Mouse (Mus musculus) ES-E14 (cell line): ENCODE results near the gene Gm5447. TPM values are rescaled to one million over a fixed set of nuclear protein-coding genes. Genes with fewer than 3 reads are reported as not detected.
A peak's percentile ranks its signal among the peaks of the same experiment; 100 is the strongest.

Source experiments
- DNase-seq: peaks from one replicate; pipeline ENCODE4 v3.0.0-alpha.2; 2013; ENCODE audit warnings: low read depth, low spot score
- H3K27ac ChIP-seq: 2 replicates; pipeline ENCODE4 v1.5.1; 2012; ENCODE audit warnings: low read depth, mild to moderate bottlenecking, low read length, moderate library complexity, mixed read lengths; ENCODE audit not compliant: poor library complexity, insufficient read depth, severe bottlenecking
- H3K36me3 ChIP-seq: 2 replicates; pipeline ENCODE4 v1.6.1; 2012; ENCODE audit warnings: mild to moderate bottlenecking, low read length, moderate library complexity, mixed read lengths; ENCODE audit not compliant: control insufficient read depth, poor library complexity, insufficient read depth, severe bottlenecking
- H3K4me1 ChIP-seq, 2 experiments: fragments of 150-350 bp in 1 of 2; sonication (generic) in 1 of 2; 2 replicates each; pipeline ENCODE4 v1.6.1; 2012; ENCODE audit warnings: low read length in 2 of 2, mild to moderate bottlenecking in 1 of 2, mixed read lengths in 1 of 2; ENCODE audit not compliant: control insufficient read depth in 2 of 2, insufficient read depth in 2 of 2, poor library complexity in 1 of 2
- H3K4me3 ChIP-seq, 2 experiments: fragments of 150-350 bp in 1 of 2; sonication (generic) in 1 of 2; 2 replicates each; pipeline ENCODE4 v1.5.1; 2012; ENCODE audit warnings: low read length in 2 of 2, low read depth in 1 of 2, mild to moderate bottlenecking in 1 of 2, mixed read lengths in 1 of 2; ENCODE audit not compliant: insufficient read depth in 1 of 2, poor library complexity in 1 of 2, severe bottlenecking in 1 of 2
- H3K9ac ChIP-seq: 2 replicates; pipeline ENCODE4 v1.6.1; 2012; ENCODE audit warnings: low read depth, mild to moderate bottlenecking, low read length, mixed read lengths; ENCODE audit not compliant: poor library complexity, insufficient read depth, severe bottlenecking
- H3K9me3 ChIP-seq: fragments of 150-350 bp; sonication (generic); 2 replicates; pipeline ENCODE4 v1.6.1; 2012; ENCODE audit warnings: low read depth, mild to moderate bottlenecking, low read length; ENCODE audit not compliant: control insufficient read depth, insufficient read depth
- CHD2 ChIP-seq: IDR thresholded peaks from 2 replicates; pipeline ENCODE4 v1.6.1; 2014; ENCODE audit warnings: mild to moderate bottlenecking, low read depth, low read length, inconsistent platforms
- HCFC1 ChIP-seq: IDR thresholded peaks from 2 replicates; pipeline ENCODE4 v1.6.1; 2012; ENCODE audit warnings: low read length, inconsistent platforms, borderline replicate concordance; ENCODE audit not compliant: insufficient read depth
- MAFK ChIP-seq: IDR thresholded peaks from 2 replicates; pipeline ENCODE4 v1.6.1; 2014; ENCODE audit warnings: mild to moderate bottlenecking, low read depth, low read length, inconsistent platforms; ENCODE audit not compliant: insufficient read depth
- ZC3H11A ChIP-seq: IDR thresholded peaks from 2 replicates; pipeline ENCODE4 v1.6.1; 2012; ENCODE audit warnings: low read depth, mild to moderate bottlenecking, inconsistent platforms, low read length, borderline replicate concordance
- ZNF384 ChIP-seq: IDR thresholded peaks from 2 replicates; pipeline ENCODE4 v1.6.1; 2012; ENCODE audit warnings: low read depth, low read length, inconsistent platforms
- in situ Hi-C, 2 experiments: fragments of 600-800 bp; cut with MboI; formaldehyde crosslinking; loops; one replicate each; pipeline ENCODE4 v1.15.1; 2025; ENCODE audit warnings: low sequenced_read_pairs in 2 of 2, inconsistent platforms in 1 of 2; ENCODE audit not compliant: unreplicated experiment in 2 of 2
- total RNA-seq: library from RNA; depleted of rRNA; stranded (reverse); fragments of 300-350 nt; gene quantifications from 2 replicates; pipeline ENCODE4 v1.2.3, GENCODE M21; 2012

Gm5447 gene
- total RNA-seq, 1 experiment, result not detected

- H3K4me3 ChIP-seq, result no peak overlapping the region
- DNase-seq, result no peak
- H3K36me3 ChIP-seq, result 0 out of 2 replicates have a peak, but pooled peaks cover 2% of the 10 kb centered on the region
- H3K4me1 ChIP-seq, result 0 out of 4 replicates have a peak, but pooled peaks cover 0 to 2% of the 10 kb centered on the region in 2 experiments
- no peaks in the 10 kb centered on the region for H3K9me3 ChIP-seq
- TF ChIP-seq MAFK (no peak), ZC3H11A (no peak), CHD2 (no peak), ZNF384 (no peak), HCFC1 (no peak)
- in situ Hi-C loops, result no loop called here
- no peak overlapping the region for H3K9ac ChIP-seq
- no peak overlapping the region for H3K27ac ChIP-seq
Measured at GRCm38 (mm10) chr13:30945788-30946187, 28.2 kb upstream of the Gm5447 start.

- Histone ChIP-seq H3K9me3 (no peaks in the 10 kb centered on the region), H3K27ac (no peak overlapping the region), H3K4me3 (peak overlapping the region; percentile 68 to 74), H3K4me1 (0 out of 4 replicates have a peak, but pooled peaks cover 0 to 2% of the 10 kb centered on the region in 2 experiments), H3K36me3 (0 out of 2 replicates have a peak, but pooled peaks cover 2% of the 10 kb centered on the region), H3K9ac (peak overlapping the region; percentile 70; the same call in 1 of the 2 replicates)
- DNase-seq, result no peak
- TF ChIP-seq ZC3H11A (no peak), HCFC1 (no peak), MAFK (no peak), CHD2 (no peak), ZNF384 (no peak)
- in situ Hi-C loops, result no loop called here
Measured at GRCm38 (mm10) chr13:30947129-30947528, 26.9 kb upstream of the Gm5447 start.

- Histone ChIP-seq H3K4me1 (0 out of 4 replicates have a peak, but pooled peaks cover 0 to 2% of the 10 kb centered on the region in 2 experiments), H3K27ac (no peak within 1 kb of the TSS), H3K4me3 (peak within 1 kb of the TSS; percentile 68 to 74), H3K9me3 (no peaks in the 10 kb centered on the region), H3K9ac (peak within 1 kb of the TSS; percentile 70; the same call in 1 of the 2 replicates), H3K36me3 (0 out of 2 replicates have a peak, but pooled peaks cover 2% of the 10 kb centered on the region)
- TF ChIP-seq ZC3H11A, result no peak
- TF ChIP-seq HCFC1, result peak; percentile 77; the same call in 1 of the 2 replicates
- DNase-seq, result no peak
- in situ Hi-C loops, result no loop called here
Measured at GRCm38 (mm10) chr13:30947540-30947939, 26.5 kb upstream of the Gm5447 start, which contains the start of gene Hus1b. Hus1b (minus strand) TSS chr13:30947759.

GRCm38 (mm10) chr13:30949181-30949580 is 24.8 kb upstream of the Gm5447 start:
- TF ChIP-seq ZNF384 (no peak), MAFK (no peak), CHD2 (no peak), ZC3H11A (no peak), HCFC1 (no peak)
- Histone ChIP-seq H3K4me3 (no peak overlapping the region), H3K9me3 (no peaks in the 10 kb centered on the region), H3K9ac (no peak overlapping the region), H3K4me1 (0 out of 4 replicates have a peak, but pooled peaks cover 0 to 2% of the 10 kb centered on the region in 2 experiments), H3K36me3 (0 out of 2 replicates have a peak, but pooled peaks cover 2% of the 10 kb centered on the region), H3K27ac (no peak overlapping the region)
- no peak for DNase-seq
- in situ Hi-C loops, result no loop called here

GRCm38 (mm10) chr13:30952044-30952443 is 22.0 kb upstream of the Gm5447 start:
- H3K9me3 ChIP-seq, result no peaks in the 10 kb centered on the region
- H3K36me3 ChIP-seq, result 0 out of 2 replicates have a peak, but pooled peaks cover 2% of the 10 kb centered on the region

More at GRCm38 (mm10) chr13:30952044-30952443, 22.0 kb upstream of the Gm5447 start:
- 0 out of 4 replicates have a peak, but pooled peaks cover 0 to 2% of the 10 kb centered on the region in 2 experiments for H3K4me1 ChIP-seq
- TF ChIP-seq ZC3H11A (no peak), CHD2 (no peak), MAFK (no peak), HCFC1 (no peak), ZNF384 (no peak)
- no peak overlapping the region for H3K9ac ChIP-seq
- no peak overlapping the region for H3K27ac ChIP-seq
- no peak for DNase-seq
- H3K4me3 ChIP-seq, result no peak overlapping the region
- in situ Hi-C loops, result no loop called here
